Mouse (Mus musculus): ENCODE measurements at regions not wholly inside any gene's neighbourhood (a gene's known extent, or its start where the extent isn't known, plus 50 kb on each side); places are given as distances from the start of the nearest gene placed in this dataset.

- Histone ChIP-seq H3K9ac (ENCODE audit: low read length) (no peak overlapping the region), H3K27me3 (ENCODE audit: control insufficient read depth, insufficient read depth, low read length) (no peaks in the 10 kb centered on the region), H3K4me2 (ENCODE audit: low read depth, low read length, severe bottlenecking) (no peak overlapping the region), H3K27ac (ENCODE audit: low read depth, low read length) (no peak overlapping the region), H3K9me3 (ENCODE audit: control insufficient read depth, low read length) (no peaks in the 10 kb centered on the region; the same call in 1 of the 2 replicates), H3K4me1 (replicated peaks; ENCODE audit: control insufficient read depth, insufficient read depth, low read length) (no peaks in the 10 kb centered on the region), H3K36me3 (ENCODE audit: control insufficient read depth, insufficient read depth, low read length) (no peaks in the 10 kb centered on the region), H3K4me3 (ENCODE audit: low read depth, low read length) (no peak overlapping the region)
- no peak for DNase-seq (ENCODE audit: low spot score)
- WGBS, result 72% methylated on average over 4 of the region's 4 CpGs
- ATAC-seq (replicated peaks; ENCODE audit: low FRiP score), result no peak
Measured at GRCm38 (mm10) chr12:68463032-68463431, 696.0 kb downstream of the Rps29 start.

GRCm38 (mm10) chr12:68458196-68458595 is 700.8 kb downstream of the Rps29 start:
- Histone ChIP-seq H3K9ac (ENCODE audit: low read length) (no peak overlapping the region), H3K4me2 (ENCODE audit: low read depth, low read length, severe bottlenecking) (no peak overlapping the region), H3K36me3 (ENCODE audit: control insufficient read depth, insufficient read depth, low read length) (no peaks in the 10 kb centered on the region), H3K4me1 (replicated peaks; ENCODE audit: control insufficient read depth, insufficient read depth, low read length) (no peaks in the 10 kb centered on the region), H3K4me3 (ENCODE audit: low read depth, low read length) (no peak overlapping the region), H3K27me3 (ENCODE audit: control insufficient read depth, insufficient read depth, low read length) (no peaks in the 10 kb centered on the region), H3K9me3 (ENCODE audit: control insufficient read depth, low read length) (no peaks in the 10 kb centered on the region; the same call in 1 of the 2 replicates), H3K27ac (ENCODE audit: low read depth, low read length) (no peak overlapping the region)
- 86% methylated on average over 7 of the region's 7 CpGs for WGBS
- no peak for ATAC-seq (replicated peaks; ENCODE audit: low FRiP score)
- DNase-seq (ENCODE audit: low spot score), result no peak

DNA sequence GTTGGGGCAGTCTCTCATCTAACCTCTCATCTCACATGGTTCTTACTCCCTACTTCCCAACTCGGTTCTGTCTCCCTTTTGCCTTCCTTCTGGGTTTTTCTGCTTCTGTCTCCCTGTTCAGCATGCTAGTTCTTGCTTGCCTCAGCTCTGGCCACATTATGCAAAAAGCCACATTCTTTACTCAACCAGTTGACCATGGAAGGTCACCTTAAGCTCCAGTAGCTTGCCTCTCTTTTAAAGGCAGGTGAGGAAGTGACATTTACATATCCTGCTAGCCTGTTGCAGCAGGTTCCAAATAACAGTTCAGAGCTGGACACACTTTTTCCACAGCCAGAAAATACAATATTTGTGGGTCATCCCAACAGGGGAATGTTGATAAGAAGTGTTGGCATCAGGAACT is 732.4 kb downstream of the Rps29 start:
- H3K4me1 ChIP-seq (replicated peaks; ENCODE audit: control insufficient read depth, insufficient read depth, low read length), result no peaks in the 10 kb centered on the region
- ATAC-seq (replicated peaks; ENCODE audit: low FRiP score), result no peak
- no peaks in the 10 kb centered on the region for H3K36me3 ChIP-seq (ENCODE audit: control insufficient read depth, insufficient read depth, low read length)
- WGBS, result 100% methylated on average over 1 of the region's 1 CpGs
- no peak overlapping the region for H3K9ac ChIP-seq (ENCODE audit: low read length)
- no peaks in the 10 kb centered on the region for H3K9me3 ChIP-seq (ENCODE audit: control insufficient read depth, low read length)
- H3K27ac ChIP-seq (ENCODE audit: low read depth, low read length), result no peak overlapping the region
- no peak overlapping the region for H3K4me2 ChIP-seq (ENCODE audit: low read depth, low read length, severe bottlenecking)
- no peaks in the 10 kb centered on the region for H3K27me3 ChIP-seq (ENCODE audit: control insufficient read depth, insufficient read depth, low read length)
- DNase-seq (ENCODE audit: low spot score), result no peak
- H3K4me3 ChIP-seq (ENCODE audit: low read depth, low read length), result no peak overlapping the region

DNA sequence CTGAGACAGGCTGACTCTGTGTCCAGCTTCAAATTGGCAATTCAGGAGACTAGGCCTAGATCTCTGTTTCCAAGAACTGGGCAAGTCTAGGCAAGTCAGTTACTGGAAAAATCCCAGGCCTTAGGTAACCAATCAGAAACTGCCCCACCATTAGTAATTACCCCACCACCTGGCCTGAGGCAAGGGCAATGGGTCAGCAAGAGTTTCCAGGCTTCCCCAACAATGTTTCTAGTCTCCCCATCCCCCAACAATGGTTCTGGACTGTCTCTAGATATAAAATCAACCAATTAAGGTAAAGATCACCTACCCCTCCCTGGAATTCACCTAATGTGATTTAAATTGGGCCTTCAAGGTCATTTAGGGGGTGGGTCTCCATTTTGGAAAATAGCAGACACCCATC is 734.0 kb downstream of the Rps29 start:
- Histone ChIP-seq H3K27ac (ENCODE audit: low read depth, low read length) (no peak overlapping the region), H3K36me3 (ENCODE audit: control insufficient read depth, insufficient read depth, low read length) (no peaks in the 10 kb centered on the region)

More for the DNA sequence above, 734.0 kb downstream of the Rps29 start:
- no peak for ATAC-seq (replicated peaks; ENCODE audit: low FRiP score)
- Histone ChIP-seq H3K4me1 (replicated peaks; ENCODE audit: control insufficient read depth, insufficient read depth, low read length) (no peaks in the 10 kb centered on the region), H3K27me3 (ENCODE audit: control insufficient read depth, insufficient read depth, low read length) (no peaks in the 10 kb centered on the region), H3K4me3 (ENCODE audit: low read depth, low read length) (no peak overlapping the region), H3K9ac (ENCODE audit: low read length) (no peak overlapping the region), H3K9me3 (ENCODE audit: control insufficient read depth, low read length) (no peaks in the 10 kb centered on the region), H3K4me2 (ENCODE audit: low read depth, low read length, severe bottlenecking) (no peak overlapping the region)
- no peak for DNase-seq (ENCODE audit: low spot score)

Data from forebrain, embryonic 11.5 days (tissue).